Mouse (Mus musculus) midbrain, embryonic 15.5 days (tissue): ENCODE results near the gene Dedd2. TPM values are rescaled to one million over a fixed set of nuclear protein-coding genes. Genes with fewer than 3 reads are reported as not detected.
A peak's percentile ranks its signal among the peaks of the same experiment; 100 is the strongest.
"Not testable (repeated sequence)": the region's sequence is repeated elsewhere in the genome, so short reads cannot be mapped to it uniquely, and the experiment has no call there.

Experiments
- ATAC-seq: fragments of 200-750 bp; cut with Nextera tagmentation; replicated peaks from 2 replicates; pipeline ENCODE4 v1.8.0; 2017; ENCODE audit warnings: moderate TSS enrichment
- H3K27ac ChIP-seq: fragments of 300-500 bp; sonication (generic); 2 replicates; pipeline ENCODE4 v1.5.1; 2015; ENCODE audit warnings: mild to moderate bottlenecking, inconsistent platforms
- H3K27me3 ChIP-seq: fragments of 300-500 bp; sonication (generic); replicated peaks from 2 replicates; pipeline ENCODE4 v1.6.1; 2015; ENCODE audit warnings: inconsistent platforms
- H3K36me3 ChIP-seq: fragments of 300-500 bp; sonication (generic); replicated peaks from 2 replicates; pipeline ENCODE4 v1.6.1; 2015; ENCODE audit warnings: inconsistent platforms
- H3K4me1 ChIP-seq: fragments of 300-500 bp; sonication (generic); 2 replicates; pipeline ENCODE4 v1.6.1; 2015; ENCODE audit warnings: inconsistent platforms
- H3K4me2 ChIP-seq: fragments of 300-500 bp; sonication (generic); 2 replicates; pipeline ENCODE4 v1.6.1; 2015; ENCODE audit warnings: inconsistent platforms, mild to moderate bottlenecking, moderate library complexity
- H3K4me3 ChIP-seq: fragments of 300-500 bp; sonication (generic); 2 replicates; pipeline ENCODE4 v1.5.1; 2015; ENCODE audit warnings: mild to moderate bottlenecking, inconsistent platforms
- H3K9ac ChIP-seq: fragments of 300-500 bp; sonication (generic); 2 replicates; pipeline ENCODE4 v1.6.1; 2015; ENCODE audit warnings: mild to moderate bottlenecking, inconsistent platforms
- H3K9me3 ChIP-seq: fragments of 300-500 bp; sonication (generic); 2 replicates; pipeline ENCODE4 v1.6.1; 2016; ENCODE audit warnings: inconsistent platforms
- WGBS: fragments of 180-500 bp; shearing (Covaris S2); methylation state at CpG from one replicate; pipeline ENCODE4 v1.1.7; 2015; ENCODE audit warnings: mixed read lengths; 5-methylcytosine and 5-hydroxymethylcytosine counted together
- polyA plus RNA-seq: library from polyadenylated mRNA; unstranded; fragments of >200 nt; fragmentation: Nextera tagmentation; extraction: Ambion mirVana; gene quantifications from 2 replicates; pipeline ENCODE4 v1.2.1, GENCODE M21; 2015

The Dedd2 gene
- polyA plus RNA-seq = 18.5 and 18.7 TPM in 2 replicates

GRCm38 (mm10) chr7:25220457-25221101, at the start of gene Dedd2:
Gene Dedd2, minus strand, starts transcription at chr7:25220615.
- H3K27me3 ChIP-seq = no peaks in the 10 kb centered on the region
- H3K4me1 ChIP-seq = peaks cover 36% of the 10 kb centered on the region
- peak within 1 kb of the TSS; percentile 85 for H3K27ac ChIP-seq
- peak within 1 kb of the TSS; percentile 59 for H3K4me3 ChIP-seq
- peak within 1 kb of the TSS; percentile 63 for H3K9ac ChIP-seq
- ATAC-seq = peak; percentile 3; the same call in 1 of the 2 replicates
- H3K9me3 ChIP-seq = no peaks in the 10 kb centered on the region
- WGBS = 7% methylated on average over 20 of the region's 20 CpGs
- peak within 1 kb of the TSS; percentile 90 for H3K4me2 ChIP-seq
- H3K36me3 ChIP-seq = peaks cover 9% of the 10 kb centered on the region; the same call in 1 of the 2 replicates

GRCm38 (mm10) chr7:25269545-25270271, 49.3 kb upstream of the Dedd2 start:
- no peak for ATAC-seq
- Histone ChIP-seq H3K27ac (no peak overlapping the region), H3K9me3 (no peaks in the 10 kb centered on the region), H3K9ac (peak overlapping the region; percentile 94), H3K4me3 (peak overlapping the region; percentile 85), H3K4me1 (peaks cover 39% of the 10 kb centered on the region), H3K4me2 (peak overlapping the region; percentile 85), H3K27me3 (no peaks in the 10 kb centered on the region), H3K36me3 (no peaks in the 10 kb centered on the region)
- WGBS = 81% methylated on average over 8 of the region's 8 CpGs

- Histone ChIP-seq H3K36me3 (no peaks in the 10 kb centered on the region), H3K4me1 (peaks cover 35% of the 10 kb centered on the region), H3K9me3 (no peaks in the 10 kb centered on the region), H3K27ac (peak overlapping the region; percentile 90), H3K4me3 (peak overlapping the region; percentile 85), H3K27me3 (no peaks in the 10 kb centered on the region), H3K9ac (peak overlapping the region; percentile 94), H3K4me2 (peak overlapping the region; percentile 85)
- no peak for ATAC-seq
- WGBS = 52% methylated on average over 4 of the region's 4 CpGs
These were observed 48.6 kb upstream of the Dedd2 start for GRCm38 (mm10) chr7:25269029-25269428.

GRCm38 (mm10) chr7:25268588-25268987, 48.2 kb upstream of the Dedd2 start:
- no peaks in the 10 kb centered on the region for H3K36me3 ChIP-seq
- no peaks in the 10 kb centered on the region for H3K9me3 ChIP-seq
- no peak for ATAC-seq
- peak overlapping the region; percentile 94 for H3K9ac ChIP-seq
- H3K4me2 ChIP-seq = peak overlapping the region; percentile 85
- peaks cover 30% of the 10 kb centered on the region for H3K4me1 ChIP-seq
- no peaks in the 10 kb centered on the region for H3K27me3 ChIP-seq
- H3K4me3 ChIP-seq = peak overlapping the region; percentile 85
- WGBS = 2% methylated on average over 7 of the region's 7 CpGs
- H3K27ac ChIP-seq = peak overlapping the region; percentile 90

- H3K27ac ChIP-seq = peak overlapping the region; percentile 94
- ATAC-seq = peak; percentile 97
- H3K9ac ChIP-seq = peak overlapping the region; percentile 94
- no peaks in the 10 kb centered on the region for H3K9me3 ChIP-seq
- H3K4me2 ChIP-seq = peak overlapping the region; percentile 85
- H3K36me3 ChIP-seq = no peaks in the 10 kb centered on the region
- H3K4me3 ChIP-seq = peak overlapping the region; percentile 85
- H3K27me3 ChIP-seq = no peaks in the 10 kb centered on the region
- peaks cover 27% of the 10 kb centered on the region for H3K4me1 ChIP-seq
- WGBS = under 1% methylated on average over 33 of the region's 33 CpGs
These were observed 47.5 kb upstream of the Dedd2 start for GRCm38 (mm10) chr7:25267751-25268463.

- no peaks in the 10 kb centered on the region for H3K27me3 ChIP-seq
- 0% methylated on average over 29 of the region's 29 CpGs for WGBS
- H3K4me2 ChIP-seq = peak within 1 kb of the TSS; percentile 85
- peak within 1 kb of the TSS; percentile 94 for H3K27ac ChIP-seq
- H3K36me3 ChIP-seq = no peaks in the 10 kb centered on the region
- peak; percentile 90 for ATAC-seq
- H3K9me3 ChIP-seq = no peaks in the 10 kb centered on the region
- H3K4me1 ChIP-seq = peaks cover 27% of the 10 kb centered on the region
- H3K4me3 ChIP-seq = peak within 1 kb of the TSS; percentile 85
- peak within 1 kb of the TSS; percentile 94 for H3K9ac ChIP-seq
These were observed 46.9 kb upstream of the Dedd2 start, which contains the start of gene Cic for GRCm38 (mm10) chr7:25267301-25267750. Gene Cic, plus strand, starts transcription at chr7:25267704.

- 88% methylated on average over 8 of the region's 8 CpGs for WGBS
- peak overlapping the region; percentile 1; the same call in 1 of the 2 replicates for H3K9ac ChIP-seq
- H3K4me1 ChIP-seq = peaks cover 27% of the 10 kb centered on the region
- peak overlapping the region; percentile 54; the same call in 1 of the 2 replicates for H3K4me2 ChIP-seq
- H3K36me3 ChIP-seq = no peaks in the 10 kb centered on the region
- H3K9me3 ChIP-seq = no peaks in the 10 kb centered on the region
- H3K27me3 ChIP-seq = no peaks in the 10 kb centered on the region
- no peak for ATAC-seq
- no peak overlapping the region for H3K27ac ChIP-seq
- no peak overlapping the region; the same call in 1 of the 2 replicates for H3K4me3 ChIP-seq
These were observed 46.0 kb upstream of the Dedd2 start for GRCm38 (mm10) chr7:25266180-25266962.

GRCm38 (mm10) chr7:25265743-25266142, 45.3 kb upstream of the Dedd2 start:
- not testable (repeated sequence) for H3K4me2 ChIP-seq, H3K4me3 ChIP-seq, H3K36me3 ChIP-seq, ATAC-seq, H3K9ac ChIP-seq, H3K9me3 ChIP-seq, H3K27ac ChIP-seq, H3K27me3 ChIP-seq
- WGBS = 90% methylated on average over 5 of the region's 5 CpGs
- H3K4me1 ChIP-seq = peaks cover 26% of the 10 kb centered on the region

GRCm38 (mm10) chr7:25263968-25264870, 43.8 kb upstream of the Dedd2 start:
- no peaks in the 10 kb centered on the region for H3K27me3 ChIP-seq
- WGBS = 29% methylated on average over 17 of the region's 17 CpGs
- ATAC-seq = no peak

GRCm38 (mm10) chr7:25261896-25262295, 41.5 kb upstream of the Dedd2 start:
- no peak overlapping the region for H3K27ac ChIP-seq
- no peaks in the 10 kb centered on the region for H3K27me3 ChIP-seq
- 72% methylated on average over 1 of the region's 1 CpGs for WGBS
- no peak for ATAC-seq
- H3K9ac ChIP-seq = no peak overlapping the region
- H3K4me3 ChIP-seq = no peak overlapping the region
- H3K36me3 ChIP-seq = no peaks in the 10 kb centered on the region
- peaks cover 2% of the 10 kb centered on the region for H3K4me1 ChIP-seq
- no peaks in the 10 kb centered on the region for H3K9me3 ChIP-seq
- H3K4me2 ChIP-seq = no peak overlapping the region

More at GRCm38 (mm10) chr7:25263968-25264870, 43.8 kb upstream of the Dedd2 start:
- H3K36me3 ChIP-seq = no peaks in the 10 kb centered on the region
- H3K9ac ChIP-seq = no peak overlapping the region
- H3K4me1 ChIP-seq = peaks cover 11% of the 10 kb centered on the region
- no peak overlapping the region for H3K27ac ChIP-seq
- H3K9me3 ChIP-seq = no peaks in the 10 kb centered on the region
- no peak overlapping the region for H3K4me3 ChIP-seq
- no peak overlapping the region for H3K4me2 ChIP-seq

GRCm38 (mm10) chr7:25251822-25252221, 31.4 kb upstream of the Dedd2 start:
- ATAC-seq = no peak
- WGBS = 14% methylated on average over 8 of the region's 8 CpGs
- Histone ChIP-seq H3K4me2 (peak overlapping the region; percentile 100), H3K4me1 (peaks cover 48% of the 10 kb centered on the region), H3K9me3 (no peaks in the 10 kb centered on the region), H3K36me3 (no peaks in the 10 kb centered on the region), H3K4me3 (peak overlapping the region; percentile 71), H3K27ac (peak overlapping the region; percentile 67), H3K27me3 (no peaks in the 10 kb centered on the region), H3K9ac (peak overlapping the region; percentile 51)
